Mouse (Mus musculus) kidney, adult 8-10 months (tissue): ENCODE results near the gene Vamp1.

Experiments
- DNase-seq, 2 experiments: peaks; one replicate each; pipeline ENCODE4 v3.0.0; 2022

Vamp1 gene

DNA sequence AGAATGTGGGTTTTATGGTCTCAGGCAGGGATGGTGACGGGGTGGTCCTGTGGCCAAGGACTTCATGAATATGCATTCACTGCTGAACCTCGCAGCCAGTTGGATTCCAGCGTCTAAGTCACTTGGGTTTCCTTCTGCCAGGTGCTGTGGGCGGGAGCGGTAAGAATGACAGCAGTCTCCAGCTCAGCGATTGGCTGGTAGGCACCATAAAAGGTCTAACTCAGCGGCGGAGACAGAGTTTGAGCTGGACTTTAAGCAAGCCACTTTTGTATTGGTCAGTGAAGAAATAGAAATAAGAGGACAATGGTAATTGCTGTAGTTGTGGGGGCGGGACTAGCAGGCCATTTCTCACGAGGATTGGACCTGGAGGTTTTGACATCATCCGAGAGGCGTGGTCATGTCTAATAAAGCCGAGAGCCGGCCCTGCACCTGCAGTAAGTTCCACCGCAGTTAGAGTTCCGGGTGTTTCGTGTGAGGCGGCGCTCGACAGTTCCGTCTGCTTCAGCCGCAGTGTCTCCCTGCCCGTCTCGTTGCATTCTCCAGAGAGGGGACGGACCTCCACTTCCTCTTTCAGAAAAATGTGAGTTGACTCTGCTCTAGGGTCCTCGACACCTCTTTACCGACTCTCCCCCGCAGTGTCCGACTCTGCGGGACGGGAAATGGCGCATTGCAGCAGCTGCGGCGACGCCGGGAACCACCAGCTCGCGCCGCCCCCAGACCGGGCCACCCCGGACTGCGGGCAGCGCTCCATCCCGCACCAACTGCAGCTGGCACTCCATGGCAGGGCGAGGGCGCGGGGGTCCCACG lies at the start of gene Vamp1:
Gene Vamp1 (plus strand): TSS at position 404 of the 807 bp plus-strand sequence.
- DNase-seq = peak; percentile 99

DNA sequence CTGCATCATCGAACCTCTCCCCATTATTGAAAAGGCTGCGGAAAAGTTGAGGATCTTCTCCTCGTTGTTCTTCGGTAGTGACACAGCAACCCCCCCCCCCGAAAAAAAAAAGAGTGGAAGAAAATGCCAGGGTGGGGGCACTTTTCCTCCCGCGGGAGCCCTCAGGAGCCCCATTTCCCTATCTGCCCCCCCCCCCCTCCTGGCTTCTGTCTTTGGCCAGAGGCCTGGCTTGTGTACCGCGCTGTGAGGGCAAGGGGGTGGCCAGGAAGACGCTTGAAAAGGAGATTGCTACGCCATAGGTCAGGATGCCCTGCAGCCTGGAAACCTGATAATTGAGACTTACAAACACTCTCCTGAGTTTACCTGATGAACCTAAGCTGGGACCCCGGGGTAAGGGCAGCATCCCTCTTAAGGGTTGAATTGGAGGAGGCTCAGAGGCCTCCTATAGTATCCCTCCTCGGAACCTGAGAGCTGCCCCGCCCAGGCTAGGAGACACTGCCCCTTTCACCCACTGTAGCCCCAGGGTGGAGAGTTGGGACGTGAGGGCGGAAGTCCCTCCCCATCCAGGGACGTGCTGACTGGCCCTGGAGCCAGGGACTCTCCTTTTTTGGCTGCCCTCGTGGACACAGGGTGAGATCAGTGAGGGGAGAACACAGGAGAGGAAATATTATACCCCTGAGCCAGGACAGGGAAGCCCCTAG lies 49.1 kb upstream of the Vamp1 start, which contains the start of gene Gapdh:
Gene Gapdh (minus strand): TSS at position 417 of the 701 bp plus-strand sequence.
- peak; percentile 87 to 91 for DNase-seq

DNA sequence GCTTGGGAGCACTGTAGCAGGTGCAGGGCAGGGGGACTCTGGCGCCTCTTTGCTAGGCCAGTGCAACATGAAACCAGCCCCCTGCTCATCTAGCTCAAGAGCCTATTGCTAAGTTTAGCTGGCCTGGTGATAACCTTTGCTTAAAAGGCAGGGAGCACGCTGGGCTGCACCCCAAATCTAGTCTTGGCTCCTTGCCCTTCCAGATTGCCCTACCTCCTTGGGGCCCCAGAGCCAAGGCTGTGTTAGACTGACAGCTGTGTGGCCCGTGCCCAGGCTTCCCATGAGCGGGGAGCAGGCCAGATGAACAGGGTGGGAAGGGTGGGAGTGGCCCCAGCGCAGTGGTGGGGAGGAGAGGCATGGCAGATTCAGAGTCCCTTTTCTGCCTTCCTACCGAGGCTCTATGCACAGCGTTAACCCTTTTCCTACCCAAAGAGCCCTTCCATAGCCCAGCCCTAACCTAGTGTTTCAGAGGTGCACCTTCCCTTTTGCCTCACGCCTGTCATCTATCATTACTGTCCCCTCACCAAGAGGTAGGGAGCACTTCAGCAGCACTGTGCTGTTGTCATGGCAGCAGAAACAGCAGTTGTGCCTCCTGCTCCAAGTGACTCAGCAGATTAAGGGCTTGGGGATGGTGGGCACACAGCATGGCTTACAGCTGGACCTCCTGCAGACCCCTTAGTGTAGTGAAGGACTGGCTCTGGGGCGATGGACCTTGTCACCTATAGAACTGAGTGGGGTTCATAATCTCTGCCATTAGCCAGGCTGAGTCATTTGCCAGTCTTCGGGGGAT lies 48.3 kb upstream of the Vamp1 start:
- peak in 1 of 2 experiments; percentile 39 for DNase-seq

DNA sequence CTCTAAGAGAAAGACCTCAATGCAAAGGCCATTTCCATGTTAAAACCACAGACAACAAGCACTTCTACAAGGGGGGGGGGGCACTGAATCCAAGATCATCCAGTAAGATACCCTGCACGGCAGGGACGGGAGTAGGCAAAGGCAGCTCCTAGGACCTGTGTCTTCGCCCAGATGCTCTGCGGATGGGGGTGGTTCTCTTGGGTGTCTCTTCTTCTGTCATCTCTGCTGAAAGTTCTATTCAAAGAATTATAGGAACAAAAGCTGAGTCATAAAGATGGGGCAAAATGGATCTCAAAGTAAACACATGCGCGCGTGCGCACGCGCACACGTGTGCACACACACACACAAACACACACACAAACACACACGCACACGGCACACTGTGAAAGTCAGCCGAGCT lies 47.3 kb upstream of the Vamp1 start:
- DNase-seq = no peak

DNA sequence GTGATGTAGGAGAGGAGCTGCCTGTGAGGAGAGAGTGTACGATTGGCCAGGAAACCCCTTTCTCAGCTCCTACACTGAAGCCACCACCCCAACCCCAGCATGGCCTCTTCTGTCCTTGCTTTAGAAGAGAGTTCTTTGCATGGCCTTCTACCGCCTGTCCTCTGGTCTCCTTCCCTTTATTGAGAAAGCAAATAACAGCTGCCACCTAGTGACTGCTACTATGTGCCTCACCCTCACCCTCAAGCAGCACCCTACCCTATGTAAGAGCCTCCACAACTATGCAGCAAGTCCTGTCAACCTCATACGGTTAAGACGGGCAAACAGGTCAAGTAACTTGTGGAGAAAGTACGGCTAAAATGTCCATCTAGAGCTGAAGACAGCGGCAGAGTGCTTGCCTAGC lies 45.2 kb upstream of the Vamp1 start:
- DNase-seq = no peak

DNA sequence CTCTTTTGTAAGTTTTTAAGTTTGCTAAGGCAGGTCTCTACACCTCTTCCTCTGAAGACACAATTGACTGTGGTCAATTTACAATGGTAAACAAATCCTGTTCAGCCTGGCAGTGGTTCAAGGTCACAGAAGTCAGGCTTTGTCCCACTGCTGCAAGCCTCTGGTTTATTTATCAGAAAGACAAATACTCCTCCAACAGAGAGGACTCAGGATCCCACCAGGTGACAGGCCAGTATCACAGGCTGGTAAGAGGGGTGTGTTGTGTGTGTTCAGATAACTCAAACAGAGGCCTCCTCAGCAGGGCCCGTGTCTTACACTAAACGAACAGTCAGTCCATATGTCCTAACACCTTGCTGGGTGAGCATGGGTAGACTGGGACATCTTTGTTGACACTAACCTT lies 42.9 kb upstream of the Vamp1 start:
- no peak for DNase-seq

DNA sequence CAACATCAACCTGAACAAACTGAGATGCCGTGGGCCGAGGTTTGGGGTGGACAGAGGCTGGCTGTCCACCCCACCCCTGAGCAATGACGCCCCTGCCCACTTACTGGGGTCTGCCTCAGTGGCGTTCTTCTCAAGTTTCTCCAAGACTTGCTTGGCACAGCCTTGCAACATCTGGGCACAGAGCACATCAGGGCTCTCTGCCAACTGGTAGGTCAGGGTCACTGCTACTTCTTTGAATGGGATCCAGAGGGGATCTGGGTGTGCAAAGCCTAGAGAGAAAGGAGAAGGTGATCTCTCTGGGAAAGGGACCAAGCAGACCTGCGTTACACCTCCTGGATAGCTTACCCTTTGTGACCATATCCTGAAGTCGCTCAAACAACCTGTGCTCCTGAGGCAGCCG lies 42.1 kb upstream of the Vamp1 start:
- DNase-seq = no peak

DNA sequence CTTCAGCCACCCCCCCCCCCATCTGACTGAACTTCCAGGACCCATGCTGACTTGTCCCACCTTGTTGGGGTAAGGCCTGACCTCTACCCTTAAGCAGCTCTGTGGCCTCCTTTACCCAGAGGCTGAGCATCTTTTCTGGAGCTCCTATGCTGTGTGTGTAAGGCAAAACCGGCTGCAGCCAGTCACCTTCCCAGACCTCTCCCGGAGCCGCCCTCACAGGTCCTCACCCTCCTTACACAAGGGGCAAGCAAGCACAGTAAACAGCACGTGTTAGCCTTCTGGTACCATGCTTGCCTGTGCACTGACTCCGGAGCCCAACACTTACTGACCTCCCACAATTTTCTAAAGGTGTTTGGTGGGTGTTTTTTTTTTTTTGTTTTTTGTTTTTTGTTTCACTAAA lies 39.9 kb upstream of the Vamp1 start:
- no peak for DNase-seq

DNA sequence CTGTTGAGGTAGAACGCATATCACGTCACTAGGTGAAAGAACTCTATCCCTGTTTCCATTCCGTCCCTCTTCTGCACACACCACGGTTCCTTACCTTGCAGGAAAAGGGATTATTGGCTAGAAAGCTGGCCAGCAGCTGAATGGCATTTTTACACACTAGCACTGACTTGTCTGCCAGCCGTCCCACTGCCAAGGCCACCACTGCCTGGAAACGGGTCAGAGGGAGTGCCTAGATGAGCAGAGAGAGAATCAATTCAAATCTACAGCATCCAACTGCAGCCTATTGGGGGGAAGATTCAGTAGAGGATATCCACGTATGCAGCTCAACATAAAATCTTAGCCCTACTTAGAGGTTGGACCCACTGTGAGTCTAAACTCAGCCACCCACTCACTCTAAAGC lies 35.8 kb upstream of the Vamp1 start:
- no peak for DNase-seq

DNA sequence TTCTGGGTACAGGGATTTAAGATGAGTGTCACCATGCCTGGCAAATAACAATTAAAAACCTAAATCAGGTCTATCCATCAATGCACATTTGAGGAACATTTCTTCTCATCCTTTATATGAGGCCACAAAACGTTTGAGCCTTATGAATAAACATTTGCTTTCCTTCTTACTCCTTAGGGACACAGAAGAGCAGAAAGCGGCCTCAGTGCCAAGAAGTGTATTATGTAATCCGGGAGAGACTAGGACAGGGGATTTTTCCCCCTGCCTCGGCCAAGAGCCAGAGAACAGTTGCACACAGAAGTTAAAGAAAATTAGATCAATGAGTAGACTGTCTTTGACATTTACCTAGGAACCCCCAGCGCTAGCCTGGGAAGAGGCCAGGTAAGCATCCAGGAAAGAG lies 33.2 kb upstream of the Vamp1 start:
- no peak for DNase-seq

DNA sequence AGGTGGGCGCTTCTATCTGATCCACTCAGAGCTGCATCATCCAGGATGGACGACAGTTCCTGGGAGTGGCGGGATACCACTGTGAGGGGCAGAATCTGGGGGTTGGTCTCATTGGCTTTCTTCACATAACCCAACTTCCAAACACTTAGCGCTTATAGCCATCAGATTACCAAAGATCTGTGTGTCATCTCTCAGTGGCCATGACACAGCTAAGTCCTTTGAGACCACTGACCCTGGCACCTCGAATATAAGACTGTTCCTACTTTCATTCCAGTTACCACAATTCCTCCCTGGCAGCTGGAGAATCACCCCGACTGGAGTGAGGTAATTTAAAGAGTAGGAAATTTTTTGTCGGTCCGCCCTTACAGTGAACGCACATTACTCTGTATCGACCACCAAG lies 29.1 kb upstream of the Vamp1 start:
- DNase-seq = no peak

DNA sequence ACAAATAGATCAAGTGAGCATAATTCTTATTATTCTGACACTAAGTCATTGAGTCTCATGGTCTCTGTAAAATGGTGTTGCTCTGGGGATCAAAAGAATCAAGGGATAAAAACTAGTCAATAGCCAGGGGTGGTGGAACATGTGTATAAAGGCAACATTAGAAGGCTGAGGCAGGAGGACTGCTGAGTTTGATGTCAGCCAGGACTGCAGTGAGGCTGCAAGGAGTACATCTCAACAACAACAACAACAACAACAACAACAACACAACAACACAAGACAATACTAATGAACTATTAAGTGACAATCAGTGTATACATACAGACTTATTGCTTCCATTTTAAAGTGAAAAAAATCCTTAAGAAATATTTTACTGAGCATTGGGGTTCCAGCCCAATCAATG lies 24.5 kb upstream of the Vamp1 start:
- DNase-seq = no peak

DNA sequence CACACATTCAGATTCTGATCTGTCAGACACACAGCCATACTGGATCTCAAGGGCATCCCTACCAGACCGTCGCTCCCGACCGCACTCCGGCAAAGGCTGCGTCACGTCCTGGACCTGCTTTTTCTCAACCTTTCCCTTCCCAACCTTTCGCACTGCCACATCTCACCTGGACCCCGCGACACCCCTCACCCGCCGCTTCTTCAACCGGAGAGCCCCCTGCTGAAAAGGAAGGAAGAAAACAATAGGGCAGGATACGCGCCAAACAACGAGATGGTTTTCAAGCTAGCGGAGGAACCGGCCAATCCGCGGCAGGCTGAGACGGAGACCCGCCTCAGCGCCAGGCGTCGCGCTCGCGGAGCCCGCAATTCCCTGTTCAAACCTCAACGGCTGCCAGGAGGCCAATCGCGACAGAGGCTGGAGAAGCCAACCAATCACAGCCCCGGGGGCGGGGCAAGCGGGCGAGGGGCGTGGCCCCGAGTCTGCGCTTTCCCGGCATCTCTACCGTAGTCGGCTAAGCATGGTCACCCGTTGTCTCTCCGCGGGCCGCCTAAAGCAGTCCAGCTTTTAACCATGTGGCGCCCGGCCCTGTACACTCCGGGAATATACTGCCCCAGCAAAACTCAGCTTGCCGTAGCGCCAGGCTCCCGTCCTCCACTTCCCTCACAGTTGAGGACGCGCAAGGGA lies 23.9 kb upstream of the Vamp1 start, which contains the start of the genes Ncapd2 and Mrpl51:
Gene Ncapd2 (minus strand): TSS at position 370 of the 684 bp plus-strand sequence.
Gene Mrpl51 (plus strand): TSS at position 470 of the 684 bp plus-strand sequence.
- peak; percentile 97 to 98 for DNase-seq

DNA sequence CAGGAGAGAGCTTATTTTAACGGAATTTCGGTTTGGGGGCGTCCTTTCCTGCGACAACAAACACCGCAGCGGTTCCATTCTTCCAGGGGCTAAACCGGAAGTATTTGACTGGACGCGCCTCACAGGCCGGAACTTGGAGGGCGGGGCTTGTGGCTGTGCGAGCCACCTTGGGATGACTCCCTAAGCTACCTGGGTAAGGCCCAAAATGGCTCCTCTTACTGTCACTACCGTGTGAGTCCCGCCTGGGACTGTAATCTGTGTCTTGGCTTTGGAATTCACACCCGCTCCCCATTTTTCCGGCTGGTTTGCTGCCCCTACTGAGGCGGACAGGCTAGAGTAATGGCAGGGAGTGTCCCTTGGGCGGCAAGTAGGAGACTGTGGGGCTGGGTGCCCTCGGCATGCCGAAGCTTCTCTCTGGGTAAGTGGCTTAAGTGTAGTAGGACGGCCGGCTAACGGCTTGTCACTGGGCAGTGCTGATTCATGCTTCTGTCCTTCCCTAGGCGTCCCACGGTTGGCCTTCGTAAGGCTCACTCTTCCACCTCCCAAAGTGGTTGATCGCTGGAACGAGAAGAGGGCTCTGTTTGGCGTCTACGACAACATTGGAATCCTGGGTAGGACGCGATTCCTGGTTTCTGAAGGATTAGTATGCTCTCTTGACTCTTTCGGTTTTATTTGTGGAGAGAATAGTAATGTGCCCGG lies 23.2 kb upstream of the Vamp1 start:
- peak; percentile 94 for DNase-seq

DNA sequence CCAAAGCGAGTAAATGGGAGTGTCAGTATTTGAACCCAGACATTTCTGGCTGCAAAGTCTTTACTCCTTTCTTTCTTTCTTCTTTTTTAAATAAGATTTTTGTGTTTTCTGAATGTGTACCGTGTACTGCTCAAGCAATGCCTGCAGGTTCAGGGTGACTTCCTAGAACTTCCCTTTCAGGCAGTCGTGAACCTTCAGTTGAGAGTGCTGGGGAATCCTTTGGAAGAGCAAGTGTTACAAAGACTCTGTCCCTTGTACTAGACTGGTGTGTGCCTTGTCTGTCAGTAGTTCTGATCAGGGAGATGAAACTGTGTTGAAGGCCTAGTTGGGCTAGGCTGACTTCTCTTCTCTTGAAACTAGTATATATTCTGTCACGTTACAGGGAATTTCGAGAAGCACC lies 22.5 kb upstream of the Vamp1 start:
- DNase-seq = no peak

DNA sequence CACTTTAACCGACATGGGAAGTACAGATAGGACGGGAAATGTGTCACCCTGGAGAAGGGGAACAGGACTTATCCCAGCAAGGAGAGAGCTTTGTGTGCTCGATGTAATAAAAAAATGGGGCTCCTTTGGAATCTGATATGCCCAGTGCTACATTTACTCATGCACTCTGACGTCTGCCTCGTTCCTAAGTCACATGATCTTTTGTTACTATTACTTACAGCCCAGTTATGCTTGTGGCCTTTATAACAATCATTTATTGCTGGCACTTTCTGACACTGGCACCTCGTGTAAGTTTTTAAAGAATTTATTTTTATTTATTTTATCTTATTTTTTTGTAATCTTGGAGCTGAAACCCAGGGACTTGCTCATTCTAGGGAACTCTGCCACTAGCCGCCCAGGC lies 22.0 kb upstream of the Vamp1 start:
- no peak for DNase-seq

DNA sequence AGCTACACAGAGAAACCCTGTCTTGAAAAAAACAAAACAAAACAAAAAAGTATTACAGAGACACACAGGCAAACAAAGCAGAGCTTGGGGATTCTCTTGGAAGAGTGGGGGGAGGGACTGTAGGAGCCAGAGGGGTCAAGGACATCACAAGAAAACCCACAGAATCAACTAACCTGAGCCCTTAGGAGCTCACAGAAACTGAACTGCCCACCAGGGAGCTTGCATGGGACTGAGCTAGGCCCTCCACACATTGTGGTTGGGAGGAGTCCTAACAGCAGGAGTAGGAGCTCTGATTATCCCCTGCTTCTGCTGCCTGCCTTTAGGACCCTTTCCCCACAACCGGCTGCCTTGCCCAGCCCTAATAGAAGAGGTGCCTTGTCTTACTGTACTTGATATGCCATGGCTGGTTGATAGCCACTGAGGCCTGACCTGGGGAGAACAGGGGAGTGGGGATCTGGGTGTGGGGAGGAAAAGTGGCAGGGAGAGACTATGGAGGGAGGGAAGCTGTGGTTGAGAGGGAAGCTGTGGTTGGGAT lies 19.7 kb upstream of the Vamp1 start:
- no peak for DNase-seq

DNA sequence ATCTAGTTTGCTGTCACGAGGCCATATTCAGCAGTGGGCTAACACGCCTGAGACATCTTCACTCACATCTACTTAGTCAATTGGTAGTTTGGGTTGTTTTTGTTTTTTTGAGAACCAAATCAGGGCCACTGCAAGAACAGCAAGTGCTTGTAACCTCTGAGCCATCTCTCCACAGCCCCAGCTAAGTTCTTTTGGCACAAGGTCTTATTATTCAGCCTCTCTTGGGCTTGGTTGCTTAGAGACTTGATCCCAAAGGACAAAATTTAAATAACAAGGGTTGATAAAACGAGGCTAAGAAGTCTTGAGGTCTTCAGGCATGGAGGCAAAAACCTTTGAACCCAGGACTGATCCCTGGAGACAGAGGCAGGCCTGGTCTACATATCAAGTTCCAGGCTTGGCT lies 19.1 kb upstream of the Vamp1 start:
- no peak for DNase-seq

DNA sequence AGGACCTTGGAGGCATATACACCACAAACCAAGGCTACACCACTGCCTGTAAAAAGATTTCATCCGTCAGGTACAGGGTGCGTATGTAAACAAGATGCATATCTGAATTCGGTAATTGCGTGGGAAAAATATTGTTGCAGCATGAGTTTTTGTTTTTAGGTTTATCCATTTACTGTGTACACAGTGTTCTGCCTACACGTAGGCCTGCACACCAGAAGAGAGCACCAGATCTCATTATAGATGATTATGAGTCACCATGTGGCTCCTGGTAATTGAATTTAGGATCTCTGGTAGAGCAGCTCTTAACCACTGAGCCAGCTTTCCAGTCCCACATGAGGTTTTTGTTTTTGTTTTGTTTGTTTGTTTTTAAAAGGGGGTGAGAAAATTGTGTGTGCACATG lies 18.2 kb upstream of the Vamp1 start:
- no peak for DNase-seq

DNA sequence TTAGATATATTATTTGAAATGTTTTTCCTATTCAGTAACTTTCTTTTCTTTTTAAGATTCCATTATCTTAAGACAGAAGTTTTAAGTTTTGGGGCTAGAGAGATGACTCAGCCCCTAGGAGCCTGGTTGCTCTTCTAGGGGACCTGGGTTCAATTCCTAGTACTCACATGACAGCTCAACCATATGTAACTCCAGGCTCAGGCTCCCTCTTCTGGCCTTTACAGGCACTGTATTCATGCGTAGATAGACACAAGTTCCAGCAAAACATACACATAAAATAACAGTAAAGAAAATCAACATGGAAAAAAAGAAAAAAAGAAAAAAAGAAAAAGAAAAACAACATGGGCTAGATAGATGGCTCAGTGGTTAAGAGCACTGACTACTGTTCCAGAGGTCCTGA lies 4.9 kb upstream of the Vamp1 start:
- no peak for DNase-seq

DNA sequence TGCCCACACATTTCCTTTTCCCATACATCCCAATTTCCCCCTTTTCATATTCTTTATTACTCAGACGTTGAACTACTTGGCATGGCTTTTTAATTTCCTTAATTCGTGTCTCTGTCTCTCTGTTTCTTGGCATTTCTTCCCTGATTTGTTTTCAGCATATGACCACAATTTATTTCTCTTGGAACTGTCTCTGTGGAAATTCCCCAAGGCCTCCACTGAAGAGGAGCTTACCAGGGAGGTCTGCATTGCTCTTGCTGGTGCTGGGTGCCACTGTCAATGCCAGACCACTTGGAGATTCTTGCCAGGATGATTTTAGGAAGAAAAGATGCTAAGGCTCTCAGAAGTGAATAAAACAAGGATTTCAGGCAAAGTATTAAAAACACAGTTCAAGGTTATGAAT lies 2.7 kb upstream of the Vamp1 start:
- no peak for DNase-seq

DNA sequence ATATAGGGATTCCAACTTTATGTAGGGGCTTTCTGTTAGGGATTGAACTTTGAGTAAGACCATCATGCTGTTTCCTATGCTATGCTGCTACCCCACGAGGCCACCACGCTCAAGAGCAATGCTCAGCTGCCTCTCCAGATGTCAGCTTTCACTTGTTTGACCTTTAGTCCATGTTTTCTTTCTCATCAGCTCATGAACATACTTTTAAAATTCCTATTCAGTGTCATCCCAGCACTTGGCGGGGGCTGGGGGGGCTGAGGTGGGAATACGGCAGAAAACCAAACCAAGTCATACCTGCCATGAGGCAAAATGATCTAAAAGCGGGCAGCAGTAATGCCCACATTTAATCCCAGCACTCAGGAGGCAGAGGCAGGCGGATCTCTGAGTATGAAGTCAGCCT lies 2.2 kb upstream of the Vamp1 start:
- no peak for DNase-seq
